Mouse (Mus musculus) 416B (cell line): Measurements from ENCODE around the gene Cdc42ep2.

Experiments used
- DNase-seq: peaks from one replicate; pipeline ENCODE4 v3.0.0; 2011; ENCODE audit warnings: low read depth

Gene Cdc42ep2

DNA sequence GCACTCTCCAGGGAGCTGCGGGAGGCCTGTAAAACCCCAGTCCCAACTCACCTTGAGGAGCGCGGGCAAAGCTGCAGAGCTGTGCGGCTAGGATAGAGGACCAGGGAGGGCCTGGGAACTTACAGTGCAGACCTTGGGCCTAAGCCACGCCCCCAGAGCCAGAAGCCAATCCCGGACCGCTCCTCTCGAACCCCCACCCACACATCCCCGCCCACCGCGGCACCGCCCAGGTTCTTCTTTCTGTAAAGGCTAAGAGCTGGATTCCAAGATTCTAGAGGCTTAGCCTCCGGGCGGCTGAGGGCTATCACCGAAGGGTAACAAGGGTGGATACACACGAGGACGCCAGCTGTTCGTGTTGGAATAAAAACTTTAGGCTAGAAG is at the start of gene Cdc42ep2:
Gene Cdc42ep2 (minus strand): TSS at position 104 of the 381 bp plus-strand sequence.
- DNase-seq = peak; percentile 94

DNA sequence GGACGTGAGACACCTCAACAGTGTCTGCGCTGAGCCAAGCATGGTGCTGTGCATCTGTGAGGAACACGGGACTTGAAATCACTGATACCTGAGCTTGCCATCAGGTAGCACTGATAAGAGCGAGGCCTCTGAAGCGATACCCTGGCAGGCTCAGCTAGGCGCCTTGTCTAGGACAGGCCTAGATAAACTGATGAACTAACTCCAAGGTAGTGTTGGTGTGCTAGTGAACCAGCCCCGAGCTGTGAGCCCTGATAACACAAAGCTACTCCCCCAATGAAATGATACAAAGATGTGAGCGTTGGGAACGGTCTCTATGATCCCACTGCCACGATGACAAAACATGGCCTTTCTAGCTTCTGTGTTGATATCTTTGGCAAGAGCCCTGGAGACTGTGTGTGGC is 43.0 kb upstream of the Cdc42ep2 start:
- DNase-seq = no peak

DNA sequence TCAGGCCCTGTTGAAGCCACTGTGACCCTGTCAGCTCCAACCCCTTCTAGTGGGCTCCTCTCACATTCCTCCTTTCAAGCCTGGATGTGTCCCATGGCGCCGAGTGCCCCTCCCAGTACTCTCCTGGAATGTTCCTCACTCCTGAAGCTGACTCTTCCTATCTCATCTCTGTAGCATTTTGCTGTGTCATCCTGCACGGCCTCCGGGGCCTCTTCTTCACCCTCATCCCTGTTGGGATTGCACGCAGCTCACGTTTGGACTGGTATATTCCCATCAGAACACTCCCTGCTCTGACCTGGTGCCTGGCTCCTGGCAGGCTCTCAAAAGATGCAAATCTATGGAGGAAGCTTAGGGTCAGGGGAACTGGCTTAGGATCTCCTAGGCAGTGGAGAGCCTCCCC is 42.2 kb upstream of the Cdc42ep2 start:
- no peak for DNase-seq

DNA sequence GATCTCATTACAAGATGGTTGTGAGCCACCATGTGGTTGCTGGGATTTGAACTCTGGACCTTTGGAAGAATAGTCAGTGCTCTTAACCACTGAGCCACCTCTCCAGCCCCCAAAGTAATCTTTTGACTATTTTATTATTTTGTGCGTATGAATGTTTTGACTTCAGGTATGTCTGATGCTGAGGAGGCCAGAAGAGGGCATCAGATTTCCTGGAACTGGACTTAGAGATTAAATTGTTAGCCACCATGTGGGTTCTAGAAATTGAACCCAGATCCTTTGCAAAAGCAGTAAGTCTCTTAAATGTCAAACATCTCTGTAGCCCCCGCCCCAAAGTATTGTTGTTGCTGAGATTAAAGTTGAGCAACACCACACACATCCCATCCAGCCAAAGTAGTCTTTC is 41.3 kb upstream of the Cdc42ep2 start:
- DNase-seq = peak; percentile 52

DNA sequence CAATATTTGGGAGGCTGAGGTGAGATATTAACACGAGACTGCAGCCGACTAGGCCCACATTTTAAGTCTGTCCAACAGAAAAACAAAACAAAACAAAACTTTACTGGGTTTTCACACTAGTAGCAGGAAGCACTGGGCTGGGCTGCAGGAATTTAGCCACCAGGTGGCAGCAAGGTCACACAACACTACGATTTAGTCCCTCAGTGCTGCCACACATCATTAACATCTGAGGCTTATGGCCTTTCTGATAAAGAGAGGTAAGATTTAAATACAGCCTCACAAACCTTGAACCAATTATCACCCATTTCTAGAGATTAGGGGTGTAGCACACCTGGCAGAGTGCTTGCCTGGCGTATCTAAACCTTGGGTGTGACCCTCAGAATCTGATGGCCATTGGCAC is 40.7 kb upstream of the Cdc42ep2 start:
- DNase-seq = peak; percentile 88

DNA sequence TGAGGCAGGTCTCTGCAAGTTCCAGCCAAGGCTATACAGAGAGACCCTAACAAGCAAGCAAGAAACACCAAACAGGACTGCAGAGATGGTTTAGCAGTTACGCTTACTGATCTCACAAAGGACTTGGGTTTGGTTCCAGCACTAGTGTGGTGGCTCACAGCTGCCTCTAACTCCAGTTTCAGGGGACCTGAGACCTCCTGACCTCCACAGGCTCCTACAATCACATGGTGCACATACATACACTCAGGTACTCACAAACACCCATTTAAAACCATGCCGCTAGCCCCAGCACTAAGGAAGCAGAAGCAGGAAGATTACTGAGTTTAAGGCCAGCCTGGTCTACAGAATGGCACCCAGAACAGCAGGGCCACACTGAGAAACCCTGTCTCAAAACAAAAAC is 40.2 kb upstream of the Cdc42ep2 start:
- DNase-seq = no peak

DNA sequence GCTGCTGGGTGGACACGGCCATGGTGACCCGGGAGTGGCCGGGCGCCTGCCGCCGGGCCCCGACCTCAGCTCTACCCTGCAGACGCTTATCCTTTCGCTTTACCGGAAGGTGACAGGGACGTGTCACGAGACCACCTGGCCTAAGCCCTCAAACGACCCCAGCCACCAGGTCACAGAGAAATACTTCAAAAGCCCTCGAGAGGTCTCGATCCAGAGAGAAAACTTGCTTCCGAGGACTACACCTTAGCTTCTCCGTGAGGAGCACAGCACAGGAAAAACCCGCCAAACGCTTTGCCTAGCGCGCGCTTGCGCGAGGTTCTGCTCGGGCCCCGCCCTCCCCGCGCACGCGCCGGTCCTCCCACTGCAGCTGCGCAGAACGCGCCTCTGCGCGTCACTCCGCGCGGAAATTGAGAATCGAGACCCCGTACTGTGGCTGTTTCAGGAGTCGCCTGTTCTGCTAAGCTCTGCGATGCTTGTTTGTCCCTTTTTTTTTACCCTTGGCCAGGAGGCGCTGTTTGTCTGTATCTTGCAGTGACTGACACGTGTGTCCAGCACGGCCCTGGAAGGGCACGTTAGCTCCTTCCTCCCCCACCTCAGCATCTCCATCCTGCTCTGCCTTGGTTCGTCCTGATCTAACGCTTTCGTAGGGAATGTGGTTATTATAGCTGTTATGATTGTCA is 39.4 kb upstream of the Cdc42ep2 start, which contains the start of gene Pola2:
Gene Pola2 (minus strand): TSS at position 320 of the 680 bp plus-strand sequence.
- DNase-seq = peak; percentile 89

DNA sequence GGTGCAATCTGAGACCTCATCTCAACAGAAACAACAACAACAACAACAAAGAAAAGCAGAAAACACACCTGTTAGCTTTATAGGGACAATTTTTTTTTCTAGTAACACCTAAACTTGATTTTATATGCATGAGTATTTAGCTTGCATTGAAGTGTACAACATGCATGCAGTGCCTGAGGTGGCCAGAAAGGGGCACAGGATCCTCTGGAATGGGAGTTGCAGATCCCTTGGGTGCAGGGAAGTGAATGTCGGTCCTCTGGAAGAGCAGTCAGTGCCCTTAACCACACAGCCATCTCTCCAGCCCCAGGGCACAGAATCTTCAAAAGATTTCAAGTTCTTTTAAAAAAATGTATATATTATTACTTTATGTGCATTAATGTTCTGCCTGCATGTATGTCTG is 38.0 kb upstream of the Cdc42ep2 start:
- peak; percentile 49 for DNase-seq

DNA sequence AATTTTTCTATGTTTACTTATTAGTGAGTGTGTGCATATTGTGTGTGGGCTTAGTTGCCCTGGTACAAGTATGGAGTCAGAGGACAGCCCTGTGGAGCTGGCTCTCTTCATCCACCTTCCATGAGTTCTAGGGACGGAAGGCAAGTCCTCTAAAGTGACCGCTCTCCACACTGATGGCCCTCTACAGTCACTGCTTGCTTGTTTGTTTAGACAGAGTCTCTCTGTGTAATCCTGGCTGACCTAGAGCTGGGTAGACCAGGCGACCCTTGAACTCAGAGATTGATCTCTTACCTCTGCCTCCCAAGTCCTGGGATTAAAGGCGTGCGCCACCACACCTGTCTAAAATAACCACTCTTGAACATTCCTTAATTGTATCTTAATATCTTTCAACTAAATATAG is 32.8 kb upstream of the Cdc42ep2 start:
- no peak for DNase-seq

DNA sequence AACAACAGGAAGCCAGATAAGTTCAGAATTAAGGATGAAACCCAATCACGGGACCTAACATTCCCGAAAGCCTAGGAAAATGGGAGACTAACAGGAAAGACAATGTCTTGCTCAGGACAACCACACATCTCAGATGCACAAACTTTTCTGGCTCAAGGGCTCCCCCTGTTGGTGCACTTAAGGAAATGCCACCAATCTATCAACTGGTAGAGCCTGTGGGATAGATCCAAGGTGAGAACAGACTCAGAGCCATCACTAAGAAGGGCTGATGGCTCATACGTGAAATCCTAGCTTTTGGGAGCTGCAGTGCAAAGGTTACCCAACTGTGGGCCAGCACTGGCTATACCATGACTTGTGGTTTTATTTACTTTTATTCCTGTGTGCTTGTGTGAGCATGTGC is 32.1 kb upstream of the Cdc42ep2 start:
- DNase-seq = peak; percentile 77

DNA sequence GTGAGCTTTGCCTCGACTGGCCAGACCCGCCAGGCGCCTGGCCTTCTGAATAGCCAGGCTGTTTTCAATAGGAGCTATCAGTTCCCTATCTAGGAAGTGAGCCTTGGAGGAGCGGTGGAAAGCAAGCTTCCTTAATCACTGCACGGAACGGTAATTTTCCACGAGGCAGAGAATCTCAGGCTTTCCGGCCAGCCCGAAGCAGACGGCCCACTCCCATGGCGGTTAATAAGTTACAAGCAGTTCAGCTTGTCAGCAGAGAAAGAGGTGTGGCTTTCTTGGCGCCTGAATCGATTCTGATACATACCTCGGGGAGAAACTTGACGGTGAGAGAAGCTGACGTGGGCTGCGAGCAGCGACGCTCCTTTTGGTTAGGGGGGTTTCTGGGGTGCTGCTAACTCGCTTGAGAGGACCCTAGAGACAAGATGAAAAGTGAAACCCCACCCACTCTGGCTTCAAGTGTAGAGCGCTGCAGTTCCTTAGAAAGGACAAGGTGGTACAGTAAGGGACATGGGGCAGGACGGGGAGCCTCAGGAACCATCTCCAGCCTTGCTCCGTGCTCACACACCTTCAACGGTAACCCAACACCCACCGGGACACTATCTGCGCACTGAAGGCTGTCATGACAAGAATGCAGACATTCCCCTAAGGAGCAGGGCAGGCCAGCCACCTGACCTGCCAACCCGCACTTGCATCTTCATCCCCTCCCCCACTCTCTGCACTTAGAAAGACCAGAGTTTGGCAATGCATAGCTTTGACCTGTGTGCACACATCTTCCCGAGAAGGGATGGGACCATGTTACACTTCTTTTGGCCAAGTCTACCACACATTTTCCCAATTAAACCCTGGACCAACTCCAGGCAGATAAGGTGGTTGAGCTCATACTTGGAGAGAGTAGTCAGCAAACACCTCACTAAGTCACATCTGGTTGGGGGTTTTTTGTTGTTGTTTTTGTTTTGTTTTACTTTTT is 31.4 kb upstream of the Cdc42ep2 start:
- DNase-seq = no peak

DNA sequence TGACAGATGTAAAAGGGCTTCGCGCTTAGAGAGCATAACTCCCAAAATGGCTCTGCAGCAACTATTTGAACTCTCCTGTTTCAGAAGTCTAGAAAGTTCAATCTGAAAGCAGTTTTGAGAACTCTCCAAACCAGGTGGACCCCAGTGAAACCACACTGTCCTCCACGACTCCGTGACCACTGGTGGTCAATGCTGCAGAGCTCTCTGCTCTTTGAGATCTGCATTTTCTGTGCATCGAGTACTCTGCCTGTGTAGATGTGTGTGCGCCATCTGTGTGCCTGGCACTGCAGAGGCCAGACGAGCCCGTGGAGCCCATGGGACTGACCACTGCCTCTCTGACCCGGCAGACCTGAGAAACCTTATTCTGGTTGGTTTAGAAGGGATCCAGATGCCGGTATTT is 30.3 kb upstream of the Cdc42ep2 start:
- no peak for DNase-seq

DNA sequence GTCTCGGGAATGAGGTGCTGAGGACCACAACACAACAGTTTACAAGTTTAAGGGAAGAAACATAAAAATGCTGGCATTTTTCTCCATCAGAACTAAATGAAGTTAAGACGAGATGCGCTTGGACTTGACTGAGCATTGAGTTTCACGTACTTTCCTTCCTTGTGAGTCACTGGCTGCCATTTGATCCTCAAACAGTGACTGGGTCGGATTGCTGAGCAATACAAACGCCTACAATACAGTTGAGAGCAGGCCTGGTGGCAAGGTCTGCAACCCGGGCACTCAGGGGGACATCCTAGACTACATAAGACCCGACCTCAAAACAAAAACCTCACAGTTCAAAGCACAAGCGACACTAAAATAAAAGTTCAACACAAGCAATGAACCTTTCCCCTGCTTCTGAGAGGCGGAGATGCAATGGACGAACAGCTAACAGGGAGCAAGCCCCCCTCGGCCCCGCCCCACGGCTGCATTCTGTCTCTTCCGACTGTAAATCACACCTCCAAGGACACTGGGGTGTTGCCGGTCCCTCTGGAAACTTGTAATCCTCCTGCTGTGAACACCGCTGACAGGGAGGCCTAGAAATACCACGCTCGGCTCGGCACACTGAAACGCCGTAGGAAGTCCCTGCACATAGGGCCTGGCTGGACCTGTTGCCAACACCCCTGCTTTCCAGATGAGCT is 29.6 kb upstream of the Cdc42ep2 start:
- DNase-seq = no peak

DNA sequence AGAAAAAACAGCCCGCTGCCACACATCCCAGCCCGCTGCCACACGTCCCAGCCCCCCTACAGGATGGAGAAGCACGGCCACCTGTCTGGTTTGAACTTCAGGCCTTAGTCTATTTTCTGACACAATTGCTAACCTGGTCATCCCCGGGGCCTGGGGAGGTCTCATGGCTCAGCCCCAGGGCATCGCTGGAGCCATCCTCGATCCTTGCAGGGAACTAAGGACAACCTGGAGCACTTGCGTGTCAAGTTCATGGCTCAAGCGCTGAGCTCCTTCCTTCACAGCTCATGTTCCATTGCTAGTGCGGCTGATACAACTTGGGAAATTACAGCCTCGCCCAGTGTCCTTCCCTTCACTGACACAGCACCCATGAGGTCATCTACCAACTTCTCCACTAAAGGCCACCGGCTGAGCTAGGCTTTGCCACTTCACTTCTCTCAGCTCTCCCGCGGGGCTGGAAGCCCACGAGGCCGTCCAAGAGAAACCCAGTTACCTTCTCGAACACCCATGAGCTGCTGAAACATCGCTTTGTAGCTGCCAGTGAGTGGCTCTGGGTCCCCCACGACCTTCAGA is 28.7 kb upstream of the Cdc42ep2 start:
- no peak for DNase-seq

DNA sequence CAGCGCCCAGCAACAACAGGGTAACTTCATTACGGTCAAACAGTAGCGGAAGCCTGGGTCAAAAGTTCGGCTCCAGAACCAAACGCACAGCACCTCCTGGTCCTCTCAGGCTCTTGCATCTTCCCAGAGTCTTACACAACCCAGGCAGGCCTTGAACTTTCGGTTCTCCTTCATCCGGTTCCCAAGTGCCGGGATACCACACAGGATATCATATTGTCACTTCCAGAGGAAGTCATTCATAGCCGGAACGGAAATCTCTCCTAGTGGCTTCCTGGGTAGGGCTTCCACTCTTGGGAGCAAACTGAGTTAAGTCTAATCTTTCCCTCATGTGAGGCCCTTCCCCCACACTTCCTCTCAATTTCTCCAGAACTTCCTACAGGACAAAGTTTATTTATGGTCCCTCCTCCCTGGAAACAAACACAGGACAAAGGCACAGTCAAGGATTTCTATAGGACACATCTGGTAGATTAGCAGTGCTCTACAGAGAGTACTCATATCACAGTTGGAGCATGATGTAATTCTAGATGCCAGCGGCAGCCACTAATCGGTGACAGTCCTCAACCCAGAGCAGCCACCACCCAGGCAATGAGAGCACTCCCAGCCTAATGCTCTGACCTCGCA is 27.6 kb upstream of the Cdc42ep2 start:
- DNase-seq = no peak

DNA sequence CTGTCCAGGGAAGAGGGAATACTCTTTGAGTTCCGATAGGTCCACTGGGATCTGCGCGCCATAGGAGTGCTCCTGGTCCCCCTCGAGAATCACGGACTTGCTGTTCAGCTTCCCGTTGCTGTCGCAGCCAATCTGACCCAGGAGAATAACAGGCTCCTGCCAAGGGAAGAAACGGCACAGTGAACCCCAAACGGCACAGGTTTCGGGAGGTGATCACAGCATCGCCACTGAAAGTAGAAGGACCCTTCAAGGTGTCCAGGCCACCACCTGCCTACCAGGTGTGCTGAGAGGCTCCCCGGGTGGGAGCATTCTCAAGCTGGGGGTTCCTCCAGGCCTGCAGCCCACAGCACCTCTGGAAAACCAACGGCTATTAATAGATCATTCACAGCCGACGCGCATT is 27.0 kb upstream of the Cdc42ep2 start:
- no peak for DNase-seq

DNA sequence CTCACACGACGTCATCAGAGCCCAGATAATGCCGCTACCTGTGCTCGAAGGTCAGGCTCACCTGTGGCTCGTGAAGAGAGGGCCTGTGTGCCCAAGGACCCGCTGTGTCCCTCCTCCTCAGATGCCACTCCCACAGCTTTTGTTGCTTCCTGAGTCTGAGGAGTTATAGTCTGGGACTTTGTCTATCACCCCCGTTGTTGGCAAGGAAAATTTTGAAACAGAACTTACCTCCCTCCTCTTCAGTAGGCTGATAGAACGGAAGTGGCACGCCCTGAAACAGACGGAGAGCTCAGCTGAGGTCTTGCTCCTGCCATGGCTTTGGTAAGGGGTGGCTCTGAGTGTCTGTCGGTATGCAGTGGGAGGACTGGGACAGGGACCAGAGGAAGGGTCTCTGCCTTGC is 25.6 kb upstream of the Cdc42ep2 start:
- no peak for DNase-seq

DNA sequence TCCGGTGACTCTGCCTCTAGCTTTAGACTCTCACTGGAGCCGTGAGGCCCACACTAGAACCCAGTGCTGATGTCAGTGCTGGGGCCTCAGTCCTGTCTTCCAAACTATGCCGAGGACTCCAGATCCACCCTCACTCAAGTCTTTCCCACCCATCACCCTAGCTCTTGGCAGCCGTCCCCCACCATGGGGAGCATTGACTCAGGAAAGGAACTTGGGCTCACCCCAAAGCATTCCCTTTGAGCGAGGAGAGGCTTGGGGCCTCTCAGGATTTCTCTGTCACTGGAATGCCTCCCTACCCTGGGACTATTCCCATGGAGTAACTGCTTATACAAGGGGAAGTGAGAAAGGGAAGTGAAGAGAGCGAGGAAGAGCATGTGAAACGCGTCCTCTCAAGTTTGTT is 21.3 kb upstream of the Cdc42ep2 start:
- DNase-seq = no peak

DNA sequence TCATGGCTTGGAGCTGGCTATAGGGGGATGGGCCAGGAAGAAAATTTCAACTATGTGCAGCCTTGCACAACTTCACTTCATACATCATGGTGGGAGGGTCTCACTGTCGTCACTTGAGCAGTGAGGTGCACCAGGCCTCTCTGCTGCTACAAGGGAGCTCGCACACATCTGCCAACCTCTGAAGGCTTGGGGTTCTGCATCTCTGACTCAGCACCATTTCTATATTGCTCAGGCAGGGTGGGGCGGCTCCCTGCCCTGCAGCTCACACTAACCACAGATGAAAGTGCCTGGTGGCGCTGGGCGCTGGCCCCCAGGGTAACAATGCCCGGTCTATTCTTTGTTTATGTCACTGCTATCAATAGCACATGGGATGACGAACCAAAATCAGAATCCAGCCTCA is 20.4 kb upstream of the Cdc42ep2 start:
- DNase-seq = no peak

DNA sequence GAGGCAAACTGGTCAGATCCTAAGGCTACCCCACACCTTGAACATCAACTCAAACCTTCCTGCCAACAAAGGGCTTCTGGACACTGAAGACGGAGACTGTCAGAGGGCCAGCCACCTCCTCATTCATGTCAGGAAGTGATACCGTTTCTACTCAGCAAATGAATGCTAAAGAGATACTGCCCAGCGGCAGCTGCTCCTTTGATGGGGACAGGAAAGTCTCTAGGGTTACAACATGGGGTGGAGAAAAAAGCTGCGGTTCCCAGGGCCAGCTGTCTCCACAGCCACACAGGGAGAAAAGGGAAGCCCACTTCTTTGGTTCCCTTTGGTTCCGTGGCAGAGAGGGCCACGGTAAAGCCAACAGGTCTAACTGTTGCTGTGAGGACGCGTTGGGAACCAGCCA is 19.5 kb upstream of the Cdc42ep2 start:
- DNase-seq = no peak

DNA sequence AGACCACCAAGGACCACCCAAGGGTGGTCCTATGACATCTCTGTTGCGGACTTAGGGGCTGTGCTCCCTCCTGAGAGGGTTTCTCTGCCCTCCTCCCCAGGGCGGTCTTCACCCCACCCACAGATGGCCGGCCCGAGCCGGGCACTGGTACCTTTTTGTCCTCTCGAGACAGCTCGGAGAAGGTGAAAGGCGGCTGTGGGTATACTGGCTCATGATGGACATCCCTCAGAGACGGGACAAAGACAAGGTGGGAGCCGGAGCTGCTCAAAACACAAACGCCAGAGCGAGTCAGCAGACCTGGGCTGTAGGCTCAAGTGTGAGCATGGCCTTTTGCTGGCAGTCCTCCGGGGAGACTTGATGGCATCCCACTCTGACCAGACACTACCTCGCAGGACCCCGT is 18.8 kb upstream of the Cdc42ep2 start:
- DNase-seq = no peak

DNA sequence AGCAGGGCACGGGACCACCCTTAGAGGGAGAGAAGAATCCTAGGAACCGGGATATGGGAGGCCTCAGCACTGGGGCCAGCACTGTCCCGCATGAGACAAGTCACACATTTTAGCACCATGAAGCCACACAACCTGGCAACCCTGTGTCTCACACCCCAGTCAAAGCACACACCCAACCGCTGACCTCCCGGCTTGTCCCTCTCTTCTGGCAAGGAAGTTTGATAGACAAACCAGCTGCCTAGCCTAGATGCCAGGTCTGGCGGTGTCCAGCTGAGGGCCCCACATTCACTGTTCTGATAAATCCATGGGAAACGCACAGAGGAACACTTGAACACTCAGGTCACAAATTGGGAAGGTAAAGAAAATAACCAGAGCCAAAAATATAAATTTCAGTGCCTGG is 18.0 kb upstream of the Cdc42ep2 start:
- no peak for DNase-seq
